Mouse (Mus musculus) thymus, adult 18-20 months (tissue): ENCODE measurements around the gene Tmem141.

Experiments used
- DNase-seq, 2 experiments: peaks; one replicate each; pipeline ENCODE4 v3.0.0; 2022; ENCODE audit warnings: mixed read lengths in 2 of 2

Gene Tmem141

GRCm38 (mm10) chr2:25576028-25576850 is 45.6 kb downstream of the Tmem141 start:
- no peak for DNase-seq

- DNase-seq = peak in 1 of 2 experiments; percentile 53
Measured at GRCm38 (mm10) chr2:25575432-25576027, 46.3 kb downstream of the Tmem141 start.

GRCm38 (mm10) chr2:25574579-25575431 is 47.0 kb downstream of the Tmem141 start, which contains the start of the genes Mamdc4 and Phpt1:
Mamdc4 (minus strand) TSS chr2:25574845.
Phpt1 (minus strand) TSS chr2:25575224.
- DNase-seq = peak; percentile 91 to 96

GRCm38 (mm10) chr2:25574136-25574535 is 47.7 kb downstream of the Tmem141 start:
- no peak for DNase-seq

GRCm38 (mm10) chr2:25573068-25573467 is 48.7 kb downstream of the Tmem141 start:
- DNase-seq = no peak

- no peak for DNase-seq
Measured at GRCm38 (mm10) chr2:25571221-25571620, 50.6 kb downstream of the Tmem141 start.
